Mouse (Mus musculus) T-helper 1 cell (primary cell): ENCODE measurements around the gene BC048671.

Experiments
- in situ Hi-C: fragments of 300-600 bp; cut with MboI, MseI; formaldehyde crosslinking; loops from one replicate; pipeline ENCODE4 v1.15.1; 2025; ENCODE audit warnings: high pct_unique_total_duplicates

The BC048671 gene

DNA sequence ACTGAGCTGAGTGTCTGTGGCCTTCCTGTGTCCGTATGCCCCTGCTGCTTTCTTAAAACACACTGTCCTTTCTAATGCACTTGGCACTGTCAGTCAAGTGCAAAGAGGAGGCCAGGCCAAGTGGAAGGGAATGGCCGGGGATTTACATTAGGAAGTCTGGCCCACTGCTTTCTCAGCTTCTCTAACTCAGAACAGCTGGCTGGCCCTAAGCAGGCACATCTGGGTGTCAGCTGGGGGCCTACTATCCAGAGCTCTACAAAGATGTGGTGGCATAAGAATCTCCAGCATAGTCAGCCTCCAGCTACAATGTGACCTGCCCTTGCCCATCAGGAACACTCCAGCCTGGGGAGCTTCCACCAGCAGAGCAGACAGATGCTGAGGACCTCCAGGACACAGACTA is 49.0 kb downstream of the BC048671 start:
- in situ Hi-C loops, result no loop called here
